10 mouse cellular contexts compared by ENCODE assay signal in genomic region chr14:25567245-25567644, GRCm38 (mm10).
DNase-seq lines count a peak whose midpoint lies in the region; ATAC-seq and TF ChIP-seq lines count a peak whose summit lies in the region.
"Had no signal": no experiment of that assay in that cellular context is flagged by ENCODE, and none has a peak within 500 bp of the region (broad histone marks: within the 10 kb centered on the region; RNA-seq: fewer than 3 reads in every experiment).

No protein-coding gene starts in this region.

- ATAC-seq in kidney, embryonic 15.5 days (replicated peaks; ENCODE audit: low FRiP score), result no peak

- peaks cover 7% of the 10 kb centered on the region for H3K4me1 ChIP-seq in kidney, adult 2 months (ENCODE audit: control insufficient read depth, insufficient read depth, low read length)
- H3K4me1 ChIP-seq in kidney, embryonic 15.5 days, result peaks cover 20% of the 10 kb centered on the region
- no peaks in the 10 kb centered on the region for H3K4me1 ChIP-seq in ES-Bruce4 (ENCODE audit: control insufficient read depth, insufficient read depth, low read length)

- DNase-seq in kidney, adult 2 months, result peak; percentile 84
- peak; percentile 53 for DNase-seq in c-Kit-positive CD71-positive TER-119-negative erythroid progenitor cells, embryonic 14.5 days (ENCODE audit: low read depth)
- DNase-seq in gastrocnemius, postnatal 10 days, result peak; percentile 67
- DNase-seq in left cerebral cortex, postnatal 4 days, result peak; percentile 70
- peak; percentile 81 for DNase-seq in naive thymus-derived CD4-positive, alpha-beta T cell, adult 2 months (ENCODE audit: low read depth)
- DNase-seq in thymus, postnatal 4 days, result peak; percentile 90

- intact Hi-C loops in left cerebral cortex, postnatal 4 days (cut with DNase I), result loop anchor here (10.0 kb wide), 1 partner anchor 452 kb away; no protein-coding TSS in a partner anchor

- TF ChIP-seq CTCF in kidney, adult 2 months (conservative IDR thresholded peaks at IDR 0.05; ENCODE audit: insufficient read depth, insufficient read length, low read depth, low read length), result peak; percentile 72
- peak; percentile 80 for TF ChIP-seq CTCF in ES-Bruce4 (IDR thresholded peaks at IDR 0.05; ENCODE audit: low read depth, low read length)

- TF ChIP-seq POLR2A in kidney, adult 2 months (IDR thresholded peaks at IDR 0.05; ENCODE audit: low read depth, low read length), result no peak
- no peak for TF ChIP-seq POLR2A in ES-Bruce4 (IDR thresholded peaks at IDR 0.05; ENCODE audit: insufficient read depth, low read length)

- H3K36me3 ChIP-seq in kidney, adult 2 months (ENCODE audit: control insufficient read depth, insufficient read depth, low read length), result no peaks in the 10 kb centered on the region; the same call in 1 of the 2 replicates
- peaks cover 26% of the 10 kb centered on the region for H3K36me3 ChIP-seq in kidney, embryonic 15.5 days
- H3K36me3 ChIP-seq in ES-Bruce4 (ENCODE audit: control insufficient read depth, insufficient read depth, low read length, poor library complexity, severe bottlenecking), result no peaks in the 10 kb centered on the region

- no peak overlapping the region for H3K4me3 ChIP-seq in kidney, adult 2 months (ENCODE audit: insufficient read depth, low read depth, low read length)
- H3K4me3 ChIP-seq in kidney, embryonic 15.5 days (replicated peaks), result no peak overlapping the region
- no peak overlapping the region for H3K4me3 ChIP-seq in ES-Bruce4 (ENCODE audit: low read depth, low read length)
- H3K4me3 ChIP-seq: embryonic facial prominence, embryonic 13.5 days had no signal

- H3K4me2 ChIP-seq in kidney, embryonic 15.5 days, result no peak overlapping the region
- H3K4me2 ChIP-seq: embryonic facial prominence, embryonic 13.5 days had no signal

- no peaks in the 10 kb centered on the region for H3K9me3 ChIP-seq in kidney, embryonic 15.5 days (replicated peaks)
- no peaks in the 10 kb centered on the region for H3K9me3 ChIP-seq in ES-Bruce4 (replicated peaks; ENCODE audit: control insufficient read depth, insufficient read depth, low read length, poor library complexity, severe bottlenecking)
- H3K9me3 ChIP-seq: embryonic facial prominence, embryonic 13.5 days had no signal

- no peak overlapping the region for H3K27ac ChIP-seq in kidney, adult 2 months (ENCODE audit: insufficient read depth, low read depth, low read length)
- no peak overlapping the region for H3K27ac ChIP-seq in kidney, embryonic 15.5 days
- H3K27ac ChIP-seq in ES-Bruce4 (ENCODE audit: insufficient read depth, low read length), result no peak overlapping the region
- H3K27ac ChIP-seq: embryonic facial prominence, embryonic 13.5 days; macrophage had no signal

- TF ChIP-seq EP300 in ES-Bruce4 (IDR thresholded peaks at IDR 0.05; ENCODE audit: insufficient read depth, low read depth, low read length), result no peak

- H3K9ac ChIP-seq in kidney, embryonic 15.5 days, result no peak overlapping the region
- H3K9ac ChIP-seq in ES-Bruce4 (ENCODE audit: low read depth, poor library complexity, severe bottlenecking), result no peak overlapping the region
- H3K9ac ChIP-seq: embryonic facial prominence, embryonic 13.5 days had no signal

- WGBS in kidney, adult 2 months, result 35% methylated on average over 3 of the region's 3 CpGs
- 54% methylated on average over 3 of the region's 3 CpGs for WGBS in kidney, embryonic 15.5 days

- H3K27me3 ChIP-seq in kidney, adult 2 months (replicated peaks; ENCODE audit: control insufficient read depth, insufficient read depth, low read length), result no peaks in the 10 kb centered on the region
- no peaks in the 10 kb centered on the region for H3K27me3 ChIP-seq in kidney, embryonic 15.5 days
- H3K27me3 ChIP-seq in ES-Bruce4 (ENCODE audit: control insufficient read depth, insufficient read depth, low read length, poor library complexity, severe bottlenecking), result no peaks in the 10 kb centered on the region
- H3K27me3 ChIP-seq: embryonic facial prominence, embryonic 13.5 days had no signal
